Mouse (Mus musculus) Patski (cell line): Measurements from ENCODE around the gene Ceacam16. TPM values are rescaled to one million over a fixed set of nuclear protein-coding genes. Genes with fewer than 3 reads are reported as not detected.

Experiments used
- ATAC-seq: fragments of 100-300 bp; one replicate; pipeline ENCODE4 v1.8.0; 2021
- CTCF ChIA-PET: fragments of 350-600 bp; sonication (Branson Sonifier 250); formaldehyde crosslinking; loops from one replicate; lab custom pipeline; 2022; ENCODE audit warnings: inconsistent platforms; lab: Charles Lee
- POLR2A ChIA-PET: fragments of 350-600 bp; sonication (Branson Sonifier 250); formaldehyde crosslinking; loops from one replicate; lab custom pipeline; 2022; ENCODE audit warnings: antibody characterized with exemption, inconsistent platforms; lab: Charles Lee
- DNase-seq: peaks from one replicate; pipeline ENCODE4 v3.0.0-alpha.2; 2011; ENCODE audit warnings: low read depth, low spot score
- H3K27me3 ChIP-seq: fragments of 371-371 bp; one replicate; pipeline ENCODE4 v1.5.1; 2021
- CTCF ChIP-seq: fragments of 100-300 bp; IDR thresholded peaks from one replicate; pipeline ENCODE4 v1.5.1; 2021
- in situ Hi-C: fragments of 300-500 bp; cut with MboI; formaldehyde crosslinking; loops from 3 replicates; pipeline ENCODE4 v1.11.1; 2018; ENCODE audit warnings: low pct_unique_long_range_greater_than_20kb, mixed read lengths
- polyA plus RNA-seq: library from polyadenylated mRNA; unstranded; gene quantifications from one replicate; pipeline ENCODE4 v1.2.3, GENCODE M21; 2021

Ceacam16 gene
- polyA plus RNA-seq, 1 experiment from 2014 or later: not detected

DNA sequence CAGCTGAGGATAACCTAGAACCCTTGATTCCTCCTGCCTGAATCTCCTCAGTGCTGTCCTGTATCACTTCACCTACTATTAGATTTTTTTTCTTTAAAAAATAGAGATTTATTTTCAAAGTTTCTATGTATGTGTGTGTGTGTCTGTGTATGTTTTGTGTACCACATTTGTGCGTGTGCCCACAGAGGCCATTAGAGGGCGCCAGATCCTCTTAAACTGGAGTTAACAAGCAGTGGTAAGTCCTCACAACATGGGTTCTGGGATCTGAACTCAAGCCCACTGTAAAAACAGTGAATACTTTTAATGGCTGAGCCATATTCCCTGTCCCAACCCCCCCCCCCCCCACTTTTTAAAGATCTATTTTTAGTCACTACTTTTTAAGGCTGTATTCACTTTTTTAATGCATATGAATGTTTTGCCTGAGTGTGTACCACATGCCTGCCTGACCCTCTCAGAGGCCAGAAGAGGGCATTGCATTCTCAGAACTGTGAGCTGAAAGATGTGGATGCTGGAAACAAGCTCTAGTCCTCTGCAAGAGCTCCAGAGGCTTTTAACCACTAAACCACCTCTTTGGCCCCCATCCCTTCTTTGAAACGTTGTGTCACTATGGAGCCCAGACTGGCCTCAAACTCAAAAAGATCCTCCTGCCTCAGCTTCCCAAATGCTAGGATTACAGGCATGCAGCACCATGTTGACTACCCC is 40.6 kb downstream of the Ceacam16 start:
- DNase-seq: no peak
- in situ Hi-C loops: no loop called here
- no peaks in the 10 kb centered on the region for H3K27me3 ChIP-seq
- no peak for TF ChIP-seq CTCF
- ATAC-seq: no peak
- ChIA-PET POLR2A (interaction anchor here (1.3 to 2.8 kb wide), 2 partner anchors 10 to 17 kb away, joined by 4 to 11 read pairs; no protein-coding TSS in a partner anchor), CTCF (interaction anchor here (1.4 to 10.2 kb wide), 3 partner anchors 9 to 29 kb away, joined by 5 to 78 read pairs (median 7); no protein-coding TSS in a partner anchor)

DNA sequence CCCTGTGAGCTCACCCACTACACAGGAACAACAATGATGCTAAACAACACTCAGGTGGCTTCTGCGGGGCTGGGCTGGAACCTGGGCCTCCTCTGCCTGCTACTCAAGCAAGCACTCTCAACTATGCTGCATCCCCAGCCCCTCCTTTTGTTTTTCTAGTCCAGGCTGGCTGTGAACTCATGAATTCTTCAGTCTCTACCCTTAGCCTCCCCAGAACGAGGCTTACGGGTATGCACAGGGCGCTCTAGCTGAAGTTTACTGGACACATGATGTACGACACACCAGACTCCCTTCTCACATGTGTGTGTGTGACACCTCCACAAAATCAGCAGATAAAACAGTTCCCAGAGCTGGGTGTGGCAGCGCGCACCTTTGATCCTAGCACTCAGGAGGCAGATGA is 42.2 kb downstream of the Ceacam16 start:
- ATAC-seq (no peak), DNase-seq (no peak)
- TF ChIP-seq CTCF: no peak
- CTCF ChIA-PET: interaction anchor here (2.5 to 10.2 kb wide), 2 partner anchors 11 to 17 kb away, joined by 9 to 78 read pairs; no protein-coding TSS in a partner anchor
- in situ Hi-C loops: no loop called here
- no peaks in the 10 kb centered on the region for H3K27me3 ChIP-seq
- POLR2A ChIA-PET: interaction anchor here (0.6 to 2.3 kb wide), 3 partner anchors 11 to 25 kb away, joined by 5 to 9 read pairs (median 7); no protein-coding TSS in a partner anchor

DNA sequence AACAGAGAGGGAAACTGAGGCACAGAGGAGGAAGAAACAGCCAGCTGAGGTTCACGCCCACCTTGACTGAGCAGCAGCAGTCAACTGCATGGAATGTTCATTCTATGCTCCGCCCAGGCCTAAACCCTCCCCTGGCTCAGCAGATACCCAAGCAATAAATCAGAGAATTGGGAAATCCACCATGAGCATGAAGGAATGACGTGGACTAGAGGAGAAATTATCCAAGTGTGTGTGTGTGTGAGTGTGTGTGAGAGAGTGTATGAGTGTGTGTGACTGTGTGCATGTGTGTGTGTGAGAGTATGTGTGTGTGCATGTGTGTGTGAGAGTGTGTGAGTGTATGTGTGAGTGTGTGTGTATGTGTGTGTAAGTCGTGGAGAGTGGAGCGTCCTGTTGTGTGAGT is 42.7 kb downstream of the Ceacam16 start:
- no peak for TF ChIP-seq CTCF
- DNase-seq (no peak), ATAC-seq (no peak)
- in situ Hi-C loops: no loop called here
- POLR2A ChIA-PET: interaction anchor here (1.9 to 2.3 kb wide), 2 partner anchors 11 to 15 kb away, joined by 7 to 9 read pairs; no protein-coding TSS in a partner anchor
- CTCF ChIA-PET: interaction anchor here (1.2 to 10.2 kb wide), 3 partner anchors 11 to 26 kb away, joined by 5 to 78 read pairs (median 9); no protein-coding TSS in a partner anchor
- no peaks in the 10 kb centered on the region for H3K27me3 ChIP-seq

DNA sequence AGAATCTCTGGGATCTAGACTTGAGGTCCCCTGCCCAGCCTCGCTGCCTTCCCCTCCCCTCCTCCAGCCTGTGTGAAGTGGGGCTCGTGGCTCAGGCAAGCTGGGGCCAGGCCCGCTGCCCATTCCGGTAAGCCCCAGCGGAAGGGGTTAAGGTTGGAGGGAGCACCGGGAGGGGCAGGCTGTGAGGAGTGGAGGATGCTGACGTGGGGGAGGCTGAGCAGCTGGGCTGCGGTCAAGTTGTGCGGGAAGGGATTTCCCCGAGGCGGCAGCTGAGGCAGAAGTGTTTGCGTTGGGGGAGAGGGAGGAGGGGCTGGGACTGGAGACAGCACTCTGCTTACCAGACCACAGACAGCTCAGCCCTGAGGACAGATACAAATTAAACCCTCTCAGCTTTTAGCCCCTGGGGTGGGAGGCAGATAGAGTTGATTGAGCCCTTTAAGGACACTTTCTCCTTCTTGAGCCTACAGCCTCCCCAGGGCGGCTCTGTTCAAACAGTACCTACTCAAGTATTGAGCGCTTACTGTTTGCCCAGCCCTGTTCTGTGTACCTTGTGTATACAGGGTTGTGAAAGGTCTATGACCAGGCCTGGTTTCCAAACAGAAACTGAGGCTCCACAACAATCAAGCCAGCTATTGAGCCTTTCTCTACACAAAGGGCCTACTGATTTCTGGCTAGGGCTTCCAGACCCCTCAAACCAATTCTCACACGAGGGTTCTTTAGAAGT is 43.6 kb downstream of the Ceacam16 start:
- TF ChIP-seq CTCF: no peak
- no peaks in the 10 kb centered on the region for H3K27me3 ChIP-seq
- DNase-seq (peak; percentile 92), ATAC-seq (peak; percentile 71)
- in situ Hi-C loops: no loop called here
- POLR2A ChIA-PET: interaction anchor here (0.5 to 2.3 kb wide), 4 partner anchors 9 to 48 kb away, joined by 4 to 9 read pairs (median 6); no protein-coding TSS in a partner anchor
- CTCF ChIA-PET: interaction anchor here (0.8 to 10.2 kb wide), 4 partner anchors 12 to 27 kb away, joined by 3 to 78 read pairs (median 7); no protein-coding TSS in a partner anchor

DNA sequence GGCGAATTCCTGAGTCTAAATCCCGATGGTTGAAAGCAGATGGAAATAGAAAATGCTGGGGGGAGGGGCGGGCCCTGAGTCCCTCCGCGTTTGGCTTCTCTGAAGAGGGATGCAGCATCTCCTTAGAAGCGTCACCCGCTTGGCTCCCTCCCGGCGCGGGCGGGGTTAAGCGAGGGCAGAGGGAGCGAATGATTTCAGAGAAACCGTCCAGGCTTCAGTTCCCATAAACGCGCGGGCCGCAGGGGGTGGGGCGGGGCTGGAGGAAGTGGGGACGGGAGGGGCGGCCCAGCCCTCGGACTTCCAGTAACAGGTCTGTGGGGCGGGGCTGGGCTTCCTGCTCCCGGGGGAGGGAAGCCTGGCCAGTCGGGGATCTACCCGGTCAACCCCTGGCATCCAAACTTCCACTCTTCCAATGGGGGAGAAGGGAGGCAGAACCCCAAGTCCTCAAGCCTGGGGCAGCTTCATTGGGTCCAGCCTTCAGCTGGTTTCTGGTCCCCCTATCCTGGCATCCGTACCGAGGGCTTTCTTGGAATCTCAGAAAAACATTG is 44.8 kb downstream of the Ceacam16 start:
- no peak for TF ChIP-seq CTCF
- no peaks in the 10 kb centered on the region for H3K27me3 ChIP-seq
- in situ Hi-C loops: no loop called here
- CTCF ChIA-PET: interaction anchor here (10.2 kb wide), 1 partner anchor 14 kb away, joined by 78 read pairs; no protein-coding TSS in a partner anchor
- POLR2A ChIA-PET: interaction anchor here (1.0 to 1.7 kb wide), 3 partner anchors 10 to 24 kb away, joined by 4 to 6 read pairs (median 4); no protein-coding TSS in a partner anchor
- ATAC-seq (peak; percentile 80), DNase-seq (no peak)

DNA sequence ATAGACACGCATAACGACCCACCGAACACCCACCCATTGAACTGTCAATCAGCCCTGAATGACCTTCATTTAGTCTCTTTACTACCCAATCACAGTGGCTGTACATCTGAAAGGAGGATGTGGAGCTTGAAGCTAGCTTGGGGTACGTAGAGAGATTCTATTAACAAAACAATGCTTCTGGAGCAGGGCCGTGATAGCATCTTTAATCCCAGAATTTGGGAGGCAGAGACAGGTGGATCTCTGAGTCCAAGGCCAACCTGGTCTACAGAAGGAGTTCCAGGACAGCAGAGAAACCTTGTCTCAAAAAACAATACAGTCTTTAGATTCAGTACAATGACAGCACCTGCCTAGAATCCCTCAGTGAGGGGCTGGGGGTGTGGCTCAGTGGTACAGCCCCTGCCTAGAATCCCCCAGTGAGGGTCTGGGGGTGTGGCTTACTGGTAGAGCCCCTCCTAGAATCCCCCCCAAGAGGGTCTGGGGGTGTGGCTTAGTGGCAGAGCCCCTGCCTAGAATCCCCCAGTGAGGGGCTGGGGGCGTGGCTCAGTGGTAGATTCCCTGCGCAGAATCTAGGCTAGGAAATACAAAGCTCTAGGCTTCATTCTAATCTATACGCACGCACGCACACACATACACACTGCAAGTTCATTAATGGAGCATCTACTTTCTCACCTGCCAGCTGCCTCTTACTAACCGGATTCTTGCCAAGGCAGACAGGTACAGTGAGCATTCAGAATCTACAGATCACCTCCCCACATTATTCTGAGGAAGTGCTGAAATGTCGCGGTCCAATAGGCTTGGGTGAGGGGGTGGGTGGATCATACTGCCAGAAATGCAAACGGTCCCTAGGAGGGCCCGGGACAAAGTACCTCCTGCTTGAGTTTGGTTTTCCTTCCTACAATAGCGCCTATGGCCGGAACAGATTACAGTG is 45.5 kb downstream of the Ceacam16 start:
- H3K27me3 ChIP-seq: no peaks in the 10 kb centered on the region
- DNase-seq (no peak), ATAC-seq (no peak)
- no peak for TF ChIP-seq CTCF
- ChIA-PET POLR2A (interaction anchor here (1.0 to 1.8 kb wide), 5 partner anchors 8 to 29 kb away, joined by 3 to 9 read pairs (median 4); no protein-coding TSS in a partner anchor), CTCF (interaction anchor here (1.0 to 10.2 kb wide), 4 partner anchors 13 to 34 kb away, joined by 3 to 78 read pairs (median 6); no protein-coding TSS in a partner anchor)
- in situ Hi-C loops: no loop called here

DNA sequence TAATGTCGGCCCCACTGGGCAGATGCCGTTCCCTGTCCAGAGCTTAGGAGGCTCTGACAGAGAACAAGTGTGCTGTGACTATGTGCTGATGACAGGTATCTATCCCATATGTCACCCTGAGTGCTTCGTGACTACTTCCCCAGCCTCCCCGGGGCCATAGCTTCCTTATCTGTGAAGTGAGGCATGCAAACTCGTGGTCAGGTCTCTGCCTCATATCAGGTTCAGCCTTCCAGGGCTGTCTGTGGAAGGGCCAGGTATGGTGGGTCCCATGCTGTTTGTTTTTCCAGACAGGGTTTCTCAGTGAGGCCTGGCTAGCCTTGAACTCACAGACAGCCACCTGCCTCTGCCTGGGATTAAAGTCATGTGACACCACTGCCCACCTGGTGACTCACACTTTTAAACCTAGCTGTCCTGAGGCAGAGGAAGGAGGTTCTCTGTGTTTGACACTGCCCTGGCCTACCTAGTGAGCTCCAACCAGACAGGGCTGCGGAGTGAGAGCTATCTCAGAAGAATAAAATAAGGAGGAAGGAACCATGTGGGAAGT is 47.4 kb downstream of the Ceacam16 start:
- ChIA-PET CTCF (interaction anchor here (2.5 to 10.2 kb wide), 3 partner anchors 11 to 36 kb away, joined by 6 to 78 read pairs (median 9); partner anchors contain the start of gene Cblc), POLR2A (interaction anchor here (1.5 kb wide), 1 partner anchor 10 kb away, joined by 4 read pairs; no protein-coding TSS in a partner anchor)
- H3K27me3 ChIP-seq: no peaks in the 10 kb centered on the region
- no peak for ATAC-seq
- in situ Hi-C loops: no loop called here
- TF ChIP-seq CTCF: no peak
- no peak for DNase-seq

DNA sequence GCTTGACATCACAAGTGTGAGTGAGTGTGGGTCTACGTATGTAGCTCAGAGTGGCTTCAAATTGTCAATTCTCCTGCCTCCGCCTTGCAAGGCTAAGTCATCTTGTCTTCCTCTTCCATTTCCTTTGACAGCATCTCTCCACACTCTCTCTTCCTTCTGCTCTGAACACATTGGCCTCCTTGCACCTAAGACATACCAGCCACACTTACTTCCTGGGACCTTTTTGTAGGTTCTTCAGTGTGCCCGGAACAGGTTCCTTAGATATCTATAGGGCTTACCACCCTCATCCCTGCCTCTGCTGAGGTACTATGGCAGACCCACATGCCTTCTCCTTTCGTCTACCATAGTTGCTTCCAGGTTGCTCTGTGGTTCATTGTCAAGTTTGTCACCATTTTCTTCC is 47.9 kb downstream of the Ceacam16 start:
- DNase-seq (no peak), ATAC-seq (no peak)
- TF ChIP-seq CTCF: no peak
- ChIA-PET CTCF (interaction anchor here (2.8 to 10.2 kb wide), 2 partner anchors 11 to 17 kb away, joined by 9 to 78 read pairs; partner anchors contain the start of gene Cblc), POLR2A (no interaction called here)
- in situ Hi-C loops: no loop called here
- no peaks in the 10 kb centered on the region for H3K27me3 ChIP-seq
